Mouse (Mus musculus) gonadal fat pad, adult 2 months (tissue): Measurements from ENCODE around the gene Hnrnpc. TPM values are rescaled to one million over a fixed set of nuclear protein-coding genes. Genes with fewer than 3 reads are reported as not detected.
"Not testable (repeated sequence)": the region's sequence is repeated elsewhere in the genome, so short reads cannot be mapped to it uniquely, and the experiment has no call there.

Experiments
- DNase-seq: peaks from one replicate; pipeline ENCODE4 v3.0.0-alpha.2; 2012; ENCODE audit warnings: low read depth
- polyA plus RNA-seq: library from polyadenylated mRNA; depleted of rRNA; stranded (reverse); fragments of >200 nt; gene quantifications from 2 replicates; pipeline ENCODE4 v1.2.3, GENCODE M21; 2012

The Hnrnpc gene
- polyA plus RNA-seq, 1 experiment = 62.5 TPM

DNA sequence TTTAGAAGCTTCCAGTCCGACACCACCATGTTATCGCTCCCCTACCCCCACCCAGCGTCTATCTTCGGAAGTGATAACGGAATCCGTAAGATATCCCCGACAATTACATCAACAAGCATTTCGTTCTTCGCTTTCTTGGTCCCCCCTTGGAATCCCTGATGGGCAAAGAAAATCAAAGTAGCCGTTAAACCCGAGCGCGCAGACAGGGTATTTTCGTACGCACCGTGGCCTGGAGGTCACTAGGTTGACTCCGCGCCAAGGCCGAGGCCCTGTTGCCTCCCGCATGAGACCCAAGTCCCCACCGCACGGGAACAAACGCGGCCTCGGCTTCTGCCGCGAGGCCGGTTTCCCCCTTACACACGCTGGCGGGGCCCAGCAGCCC, 363 bp downstream of the Hnrnpc start:
- DNase-seq = no peak

DNA sequence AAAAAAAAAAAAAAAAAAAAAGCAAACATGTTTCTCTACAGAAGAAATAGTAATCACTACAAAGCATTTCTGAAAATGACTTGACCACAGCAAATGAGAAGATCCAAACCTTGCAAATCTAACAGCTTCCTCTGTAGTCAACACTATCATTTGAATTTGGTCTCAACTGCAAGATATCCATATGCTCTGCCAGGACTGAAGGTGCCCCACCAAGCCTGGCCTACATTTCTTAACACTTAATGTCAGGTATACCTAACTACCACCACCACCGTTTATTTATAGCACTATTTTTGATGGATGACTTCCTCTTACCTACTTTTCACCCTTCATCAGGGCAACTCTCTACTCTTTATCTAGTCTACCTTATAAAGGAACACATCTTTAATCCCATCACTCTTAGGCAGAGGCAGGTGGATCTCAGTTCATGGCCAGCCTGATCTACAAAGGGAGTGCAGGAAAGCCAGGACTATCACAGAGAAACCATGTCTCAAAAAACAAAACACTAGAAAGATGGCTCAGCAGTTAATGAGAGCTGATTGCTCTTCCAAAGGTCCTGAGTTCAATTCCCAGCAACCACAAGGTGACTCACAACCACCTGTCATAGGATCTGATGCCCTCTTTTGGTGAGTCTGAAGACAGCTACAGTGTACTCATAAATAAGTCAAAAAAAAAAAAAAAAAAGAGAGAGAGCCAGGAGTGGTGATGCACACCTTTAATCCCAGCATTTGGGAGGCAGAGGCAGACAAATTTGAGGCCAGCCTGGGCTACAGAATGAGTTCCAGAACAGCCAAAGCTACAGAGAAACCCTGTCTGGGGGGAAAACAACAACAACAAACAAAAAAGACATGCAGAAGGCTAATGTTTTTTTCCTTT, 2.3 kb downstream of the Hnrnpc start:
- no peak for DNase-seq

- DNase-seq = no peak
These were observed 3.5 kb downstream of the Hnrnpc start for GRCm38 (mm10) chr14:52100170-52100960.

GRCm38 (mm10) chr14:52099563-52099962, 4.3 kb downstream of the Hnrnpc start:
- no peak for DNase-seq

DNA sequence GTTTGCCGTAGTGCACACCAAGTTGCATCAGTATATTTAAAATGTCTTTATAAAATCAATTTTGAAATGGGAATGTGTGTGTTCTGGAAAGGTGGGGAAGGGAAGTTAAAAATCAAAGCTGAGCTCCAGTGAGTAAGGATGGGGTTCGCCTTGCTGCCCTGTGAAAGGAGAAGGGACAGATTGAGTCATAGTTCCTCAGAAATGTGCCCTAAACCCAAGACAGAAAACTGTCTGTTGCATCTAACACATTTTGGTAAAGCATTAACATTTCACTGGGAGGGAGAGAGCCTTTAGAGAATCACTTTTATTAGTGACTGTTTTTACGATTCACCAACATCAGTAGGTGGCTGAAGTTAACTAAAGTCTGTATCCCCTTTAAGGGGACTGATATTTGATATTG, 5.4 kb downstream of the Hnrnpc start:
- DNase-seq = not testable (repeated sequence)

- DNase-seq = not testable (repeated sequence)
These were observed 6.6 kb downstream of the Hnrnpc start for GRCm38 (mm10) chr14:52097191-52097590.

DNA sequence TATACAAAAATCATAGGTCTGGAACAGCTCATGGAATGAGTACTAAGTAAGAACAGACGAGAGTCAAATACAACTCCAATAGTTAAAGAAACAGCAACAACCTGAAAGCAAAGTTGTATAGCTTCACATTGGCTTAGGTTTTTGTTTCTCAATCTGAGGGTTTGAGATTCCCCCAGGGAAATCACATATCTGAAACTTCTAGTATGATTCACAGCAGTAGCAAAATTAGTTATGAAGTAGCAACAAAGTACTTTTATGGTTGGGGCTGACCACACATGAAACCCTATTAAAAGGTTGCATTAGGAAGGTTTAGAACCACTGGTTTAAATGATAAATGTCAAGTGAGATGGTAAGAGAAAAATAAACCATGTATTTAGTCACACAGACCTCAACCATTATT, 9.3 kb downstream of the Hnrnpc start:
- DNase-seq = no peak

DNA sequence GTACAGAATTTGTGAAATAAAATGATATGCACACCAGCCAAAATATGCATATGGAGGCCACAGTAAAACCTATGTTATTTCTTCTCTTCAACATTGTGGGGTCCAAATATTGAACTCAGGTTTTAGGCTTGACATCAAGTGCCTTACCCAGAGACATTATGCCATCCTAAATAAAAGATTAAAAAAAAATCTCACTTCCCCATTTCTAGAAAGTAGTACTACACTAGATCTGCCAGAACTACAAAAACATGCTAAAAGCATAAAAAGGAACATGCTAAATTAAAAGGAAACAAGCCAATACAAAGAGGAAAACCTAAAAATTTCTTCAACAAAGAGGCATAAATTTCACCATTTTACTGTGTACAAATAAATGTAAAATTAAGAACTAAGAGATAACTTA, 20.7 kb downstream of the Hnrnpc start:
- DNase-seq = no peak

DNA sequence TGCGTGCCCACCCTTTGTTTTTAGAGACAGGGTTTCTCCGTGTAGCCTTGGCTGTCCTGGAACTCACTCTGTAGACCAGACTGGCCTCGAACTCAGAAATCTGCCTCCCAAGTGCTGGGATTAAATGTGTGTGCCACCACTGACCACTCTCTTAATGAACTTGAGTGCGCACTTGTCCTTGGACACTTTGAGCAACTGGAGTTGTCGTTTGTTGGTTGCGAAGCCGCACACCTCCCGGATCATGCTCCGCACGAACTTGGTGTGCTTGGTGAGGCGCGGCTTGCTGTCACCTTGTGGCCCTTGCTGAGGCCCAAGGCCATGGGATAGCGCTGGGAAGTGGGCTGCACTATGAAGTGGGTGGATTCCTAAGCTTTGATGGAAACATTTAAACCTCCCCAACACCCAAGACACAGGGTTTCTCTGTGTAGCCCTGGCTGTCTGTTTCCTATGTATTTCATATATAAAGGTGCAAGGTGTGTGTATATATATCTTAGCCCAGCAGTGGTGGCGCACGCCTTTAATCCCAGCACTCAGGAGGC, 32.2 kb downstream of the Hnrnpc start:
- DNase-seq = no peak

- no peak for DNase-seq
These were observed 37.7 kb downstream of the Hnrnpc start for GRCm38 (mm10) chr14:52066135-52066534.

GRCm38 (mm10) chr14:52061798-52062197, 42.0 kb downstream of the Hnrnpc start:
- DNase-seq = no peak

DNA sequence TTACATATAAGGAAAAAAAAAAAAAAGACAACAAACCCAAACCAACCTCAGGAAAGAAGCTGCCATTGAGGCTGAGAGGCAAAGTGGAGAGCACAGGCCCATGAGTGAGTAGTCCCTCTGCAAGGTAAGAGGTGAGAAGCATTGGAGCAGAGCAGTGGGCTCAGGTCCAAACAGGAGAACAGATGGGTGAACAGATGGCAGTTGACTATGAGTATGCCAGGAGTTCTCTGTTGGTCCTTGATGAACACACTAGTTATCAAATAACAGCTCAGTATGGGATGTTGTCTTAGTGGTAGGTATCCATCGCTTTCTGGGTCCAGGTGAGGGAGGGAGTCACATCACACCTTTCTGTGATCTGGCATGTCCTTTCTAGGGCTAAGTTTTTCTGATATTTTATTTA, 43.0 kb downstream of the Hnrnpc start:
- no peak for DNase-seq

GRCm38 (mm10) chr14:52059982-52060381, 43.8 kb downstream of the Hnrnpc start:
- no peak for DNase-seq

- DNase-seq = not testable (repeated sequence)
These were observed 51.1 kb downstream of the Hnrnpc start for GRCm38 (mm10) chr14:52052720-52053119.

DNA sequence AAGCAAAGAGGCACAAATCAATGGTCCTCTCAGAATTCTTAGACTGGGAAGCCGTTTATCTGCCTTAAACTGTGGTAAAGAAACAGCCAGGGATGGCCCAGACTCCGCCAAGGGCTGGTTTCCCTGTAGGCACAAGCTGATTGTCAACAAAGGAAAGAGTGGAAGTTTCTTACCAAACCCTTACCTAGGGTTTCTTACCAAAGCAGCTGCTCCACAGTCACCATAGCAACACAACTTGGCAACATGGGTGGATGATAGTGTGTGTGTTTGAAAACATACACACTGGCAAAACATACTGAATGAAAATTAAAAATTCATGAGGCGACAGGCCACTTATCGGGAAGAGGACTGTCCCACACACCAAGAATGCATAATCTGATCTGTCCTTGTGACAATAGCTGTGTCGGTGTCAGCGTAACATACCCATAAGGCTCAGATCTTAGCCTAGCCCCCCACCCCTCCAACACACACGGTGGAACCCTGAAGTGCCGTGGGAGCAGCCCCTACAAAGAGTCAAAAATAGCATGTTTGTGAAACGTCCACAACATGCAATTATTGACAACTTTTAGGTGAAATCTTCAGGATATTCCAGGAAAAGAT, 57.8 kb downstream of the Hnrnpc start:
- DNase-seq = no peak

DNA sequence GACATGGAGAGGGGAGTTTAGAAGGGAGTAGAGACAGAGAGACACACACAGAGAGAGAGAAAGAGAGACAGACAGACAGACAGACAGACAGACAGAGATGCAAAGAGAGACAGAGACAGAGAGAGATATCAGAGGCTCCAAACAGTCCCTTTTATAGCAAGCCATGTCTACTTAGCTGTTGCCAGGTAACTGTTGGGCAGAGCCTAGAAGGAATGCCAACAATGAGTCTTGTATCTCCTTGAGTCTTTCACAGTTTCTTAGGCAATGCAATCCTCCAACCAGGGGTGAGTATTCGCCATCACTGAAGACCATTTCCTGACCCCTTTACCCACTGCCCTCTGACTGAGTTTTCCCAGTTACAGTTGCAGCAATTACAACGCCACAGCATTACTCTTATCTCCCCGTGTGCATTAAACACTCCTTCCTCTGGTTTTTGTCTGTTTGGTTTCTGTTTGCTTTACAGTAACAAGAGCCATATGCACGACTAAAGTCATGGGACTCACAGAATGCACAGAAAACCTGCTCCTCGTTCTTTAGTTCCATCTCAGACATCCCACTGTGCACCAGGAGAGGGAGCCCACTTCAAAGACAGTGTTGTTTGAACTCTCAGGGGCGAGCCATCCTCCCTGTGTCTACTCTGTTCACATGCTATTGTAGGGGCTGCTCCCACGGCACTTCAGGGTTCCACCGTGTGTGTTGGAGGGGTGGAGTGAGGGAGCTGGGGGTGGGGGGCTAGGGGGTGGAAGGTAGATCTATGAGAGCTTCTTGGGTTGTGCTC, 58.7 kb downstream of the Hnrnpc start:
- no peak for DNase-seq

DNA sequence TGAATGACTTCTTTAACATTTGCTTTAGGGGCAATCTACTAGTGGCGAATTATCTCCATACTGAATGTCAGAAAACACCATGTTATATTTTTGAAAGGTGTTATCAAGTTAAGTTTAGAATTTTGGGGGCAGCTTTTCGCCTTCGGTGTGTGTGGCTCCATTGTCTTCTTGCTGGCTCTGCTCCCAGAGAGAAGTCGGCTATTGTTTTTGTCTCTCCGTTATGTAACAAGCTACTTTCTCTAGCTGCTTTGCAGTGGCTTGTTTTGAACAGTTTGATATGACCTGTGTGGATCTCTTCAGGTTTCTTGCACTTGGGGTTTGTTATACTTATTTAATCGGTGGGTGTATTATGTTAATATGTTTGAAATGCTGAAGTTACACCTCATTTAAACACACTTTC, 60.4 kb downstream of the Hnrnpc start:
- no peak for DNase-seq

GRCm38 (mm10) chr14:52042359-52042758, 61.5 kb downstream of the Hnrnpc start, which contains the start of gene Olfr221:
Olfr221 (minus strand) TSS chr14:52042459.
- DNase-seq = not testable (repeated sequence)

- no peak for DNase-seq
These were observed 64.5 kb downstream of the Hnrnpc start for GRCm38 (mm10) chr14:52039332-52039731.

- DNase-seq = no peak
These were observed 67.9 kb downstream of the Hnrnpc start for GRCm38 (mm10) chr14:52035926-52036325.

- DNase-seq = no peak
These were observed 77.5 kb downstream of the Hnrnpc start for GRCm38 (mm10) chr14:52026342-52026741.
